Mouse (Mus musculus): ENCODE results near the gene Orc2.
A peak's percentile ranks its signal among the peaks of the same experiment; 100 is the strongest.

The Orc2 gene

DNA sequence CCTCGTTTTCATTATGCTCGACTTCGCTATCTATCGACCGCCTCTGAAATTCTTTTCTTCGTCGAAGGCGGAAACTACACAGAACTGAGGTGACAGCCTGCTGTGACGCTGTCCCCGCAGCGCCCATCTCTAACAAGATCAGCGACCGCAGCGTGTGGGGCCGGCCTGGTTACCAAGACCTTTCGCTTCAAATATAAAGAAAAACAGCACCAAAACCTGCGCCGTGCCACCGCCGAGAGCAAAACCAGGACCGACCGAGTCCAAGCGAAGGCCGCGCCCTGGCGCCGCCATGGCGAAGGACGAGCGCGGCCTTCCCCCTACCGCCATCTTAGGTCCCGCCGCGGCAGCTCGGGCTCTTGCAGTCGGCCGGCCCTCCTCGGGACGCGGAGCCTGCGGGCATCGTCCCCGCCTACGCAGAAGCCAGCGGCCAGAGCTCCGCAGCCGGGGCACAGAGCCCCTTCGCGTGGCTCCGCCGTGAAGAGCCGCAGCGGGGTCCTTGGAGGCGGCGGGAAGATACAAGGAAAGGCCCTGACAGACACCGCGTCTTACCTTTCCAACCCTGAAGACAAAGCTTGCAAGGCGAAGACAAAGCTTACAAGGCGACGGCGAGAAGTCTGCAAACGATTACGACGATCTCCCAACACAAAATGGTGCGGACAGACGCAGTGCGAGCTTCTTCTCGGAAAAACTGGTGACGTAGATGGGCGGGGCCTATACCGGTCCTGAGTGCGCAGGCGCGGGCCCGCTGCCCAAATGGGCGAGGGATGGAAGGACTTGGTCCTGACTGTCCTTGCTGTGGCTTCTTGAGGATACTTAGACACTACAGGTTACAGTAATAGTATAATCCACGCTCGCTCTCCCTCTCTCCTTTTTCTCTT is 81.3 kb downstream of the Orc2 start, which contains the start of gene Clk1:
Gene Clk1, minus strand, starts transcription at position 696 of the 878 bp plus-strand sequence.
- DNase-seq = peak; percentile 93 to 95

DNA sequence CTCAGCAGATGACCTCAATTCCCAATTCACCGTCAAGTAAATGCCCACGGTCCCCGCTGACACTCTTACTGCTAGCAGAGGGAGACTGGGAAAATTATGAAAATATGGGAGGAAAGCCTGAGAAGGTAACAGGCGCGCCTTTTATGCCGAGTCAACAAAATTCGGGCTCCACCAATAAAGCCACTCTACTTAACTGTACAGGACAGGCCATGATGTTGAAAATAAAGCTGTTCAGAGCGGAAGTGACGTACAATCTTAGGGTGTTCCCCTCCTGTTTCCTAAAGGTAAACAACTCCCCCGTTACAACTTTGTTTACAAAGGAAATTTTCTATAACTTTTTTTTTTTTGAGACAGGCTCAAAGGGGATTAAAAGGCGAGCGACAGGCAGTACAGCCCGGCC is 82.0 kb downstream of the Orc2 start:
- peak; percentile 15 to 17 for DNase-seq

DNA sequence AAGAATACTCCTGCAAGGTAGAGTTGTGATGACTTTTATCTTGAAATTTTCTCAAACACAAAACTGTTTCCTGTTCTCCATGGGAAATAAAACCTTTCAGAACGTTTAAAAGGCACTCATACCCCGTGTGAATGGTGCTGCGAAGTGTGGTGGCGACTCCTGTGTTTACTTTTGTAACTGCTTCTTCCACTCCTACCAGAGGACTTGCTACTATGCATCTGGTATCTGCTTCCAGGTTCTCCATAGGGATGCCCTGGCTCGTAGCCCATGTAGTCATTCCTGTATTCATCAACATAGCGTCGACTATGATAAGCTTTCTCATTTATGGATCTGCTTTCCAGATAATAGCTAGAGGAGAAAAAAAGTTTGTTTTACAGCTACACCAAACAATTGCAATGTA is 83.9 kb downstream of the Orc2 start:
- no peak for DNase-seq

DNA sequence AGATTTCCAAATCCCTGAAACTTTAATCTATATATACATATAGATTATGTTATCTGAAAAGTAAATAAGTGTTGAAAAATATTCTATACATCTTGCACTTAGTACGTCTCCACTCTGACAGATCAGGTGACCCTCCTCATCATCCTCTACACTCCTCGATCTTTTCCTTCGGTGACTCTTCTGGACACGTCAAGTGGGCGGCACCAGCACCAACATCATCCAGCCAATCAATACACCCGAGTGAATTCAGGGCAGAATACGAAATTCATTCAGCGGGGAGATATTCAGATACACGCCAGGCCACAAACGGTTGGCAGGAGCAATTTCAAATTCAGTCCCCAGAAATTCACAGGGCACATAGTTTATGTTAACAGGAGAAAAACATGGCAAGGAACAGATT is 84.9 kb downstream of the Orc2 start:
- no peak for DNase-seq

DNA sequence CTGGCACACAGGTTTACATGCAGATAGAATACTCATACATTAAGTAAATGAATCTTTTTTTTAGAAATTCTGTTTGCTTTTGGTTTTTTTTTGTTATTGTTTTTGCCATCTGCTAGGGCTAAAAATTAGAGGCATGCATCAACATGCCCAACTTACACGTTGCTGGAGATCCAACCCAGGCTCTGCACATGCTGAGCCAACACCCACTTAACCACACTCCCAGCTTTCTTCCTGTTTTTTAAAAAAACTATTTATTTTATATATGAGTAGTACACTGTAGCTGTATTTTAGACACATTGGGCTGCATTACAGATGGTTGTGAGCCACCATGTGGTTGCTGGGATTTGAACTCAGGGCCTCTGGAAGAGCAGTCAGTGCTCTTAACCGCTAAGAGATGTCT is 88.9 kb downstream of the Orc2 start:
- no peak for DNase-seq

DNA sequence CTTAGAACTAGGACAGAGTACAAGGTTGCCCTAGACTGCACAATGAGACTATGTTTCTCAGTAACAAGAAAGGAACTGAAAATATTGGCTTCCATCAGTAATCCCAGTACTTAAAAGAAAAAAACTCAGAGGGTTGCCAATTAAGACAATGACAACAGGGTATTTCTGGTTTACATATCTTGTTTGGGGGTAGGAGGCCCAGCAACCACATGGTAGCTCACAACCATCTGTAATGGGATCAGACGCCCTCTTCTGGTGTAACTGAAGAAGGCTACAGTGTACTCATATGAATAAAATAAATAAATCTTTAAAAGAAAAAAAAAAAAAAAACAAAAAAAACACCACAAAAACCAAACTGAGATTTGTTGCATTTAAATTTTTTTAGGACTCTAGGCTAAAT is 89.5 kb downstream of the Orc2 start:
- DNase-seq = no peak
